Mouse (Mus musculus) CH12.LX (cell line): ENCODE measurements at regions not wholly inside any gene's neighbourhood (a gene's known extent, or its start where the extent isn't known, plus 50 kb on each side); places are given as distances from the start of the nearest gene placed in this dataset.

Source experiments
- CTCF ChIP-seq, 2 experiments: IDR thresholded peaks in 1 of 2; conservative IDR thresholded peaks in 1 of 2; 2 replicates each; pipeline ENCODE4 v1.5.1; 2011 to 2012; ENCODE audit warnings: low read depth in 2 of 2, low read length in 2 of 2, improper control_type of control experiment in 1 of 2, inconsistent platforms in 1 of 2, mild to moderate bottlenecking in 1 of 2, moderate library complexity in 1 of 2
- MEF2A ChIP-seq: IDR thresholded peaks from 2 replicates; pipeline ENCODE4 v1.6.1; 2014; ENCODE audit warnings: low read depth, mild to moderate bottlenecking, inconsistent platforms, low read length, improper control_type of control experiment, borderline replicate concordance
- TCF12 ChIP-seq: IDR thresholded peaks from 2 replicates; pipeline ENCODE4 v1.6.1; 2014; ENCODE audit warnings: low read depth, mild to moderate bottlenecking, inconsistent platforms, low read length, improper control_type of control experiment
- ZNF384 ChIP-seq: IDR thresholded peaks from 2 replicates; pipeline ENCODE4 v1.6.1; 2012; ENCODE audit warnings: low read depth, low read length, improper control_type of control experiment, inconsistent platforms

GRCm38 (mm10) chr19:33053199-33053867, 296.0 kb downstream of the Pten start:
- TF ChIP-seq ZNF384, result no peak
- no peak for TF ChIP-seq MEF2A
- peak; percentile 55; the same call in 1 of the 2 replicates for TF ChIP-seq TCF12
- TF ChIP-seq CTCF (conservative IDR thresholded peaks at IDR 0.05 in 1 of 2, IDR thresholded peaks at IDR 0.05 in 1 of 2; ENCODE audit: low read depth in 2 of 2, low read length in 2 of 2), result no peak
